Mouse (Mus musculus) lung, embryonic 16.5 days (tissue): ENCODE results near the gene Mast4. TPM values are rescaled to one million over a fixed set of nuclear protein-coding genes. Genes with fewer than 3 reads are reported as not detected.
A peak's percentile ranks its signal among the peaks of the same experiment; 100 is the strongest.

Experiments
- ATAC-seq: fragments of 200-750 bp; cut with Nextera tagmentation; 2 replicates; pipeline ENCODE4 v1.8.0; 2017; ENCODE audit warnings: low read depth, mild to moderate bottlenecking, moderate library complexity
- H3K27ac ChIP-seq: fragments of 300-500 bp; sonication (generic); 2 replicates; pipeline ENCODE4 v1.5.1; 2014; ENCODE audit warnings: mild to moderate bottlenecking, control low read depth, low read length
- H3K27me3 ChIP-seq: fragments of 300-500 bp; sonication (generic); 2 replicates; pipeline ENCODE4 v1.6.1; 2014; ENCODE audit warnings: low read depth, low read length, mixed read lengths; ENCODE audit not compliant: control insufficient read depth, insufficient read depth
- H3K36me3 ChIP-seq: fragments of 300-500 bp; sonication (generic); 2 replicates; pipeline ENCODE4 v1.6.1; 2014; ENCODE audit warnings: low read length; ENCODE audit not compliant: control insufficient read depth, insufficient read depth
- H3K4me1 ChIP-seq: fragments of 300-500 bp; sonication (generic); replicated peaks from 2 replicates; pipeline ENCODE4 v1.6.1; 2014; ENCODE audit warnings: low read length, mixed read lengths; ENCODE audit not compliant: control insufficient read depth, insufficient read depth
- H3K4me2 ChIP-seq: fragments of 300-500 bp; sonication (generic); 2 replicates; pipeline ENCODE4 v1.6.1; 2014; ENCODE audit warnings: low read depth, low read length, control low read depth
- H3K4me3 ChIP-seq: fragments of 300-500 bp; sonication (generic); 2 replicates; pipeline ENCODE4 v1.5.1; 2014; ENCODE audit warnings: mild to moderate bottlenecking, low read length, control low read depth
- H3K9ac ChIP-seq: fragments of 300-500 bp; sonication (generic); 2 replicates; pipeline ENCODE4 v1.6.1; 2014; ENCODE audit warnings: low read length, control low read depth
- H3K9me3 ChIP-seq: fragments of 300-500 bp; sonication (generic); 2 replicates; pipeline ENCODE4 v1.6.1; 2016; ENCODE audit warnings: low read length; ENCODE audit not compliant: control insufficient read depth
- WGBS: fragments of 180-500 bp; shearing (Covaris S2); extraction: QIAGEN DNeasy Blood & Tissue Kit; methylation state at CpG from one replicate; pipeline ENCODE4 v1.1.7; 2014; 5-methylcytosine and 5-hydroxymethylcytosine counted together
- polyA plus RNA-seq: library from polyadenylated mRNA; unstranded; fragments of >200 nt; fragmentation: Nextera tagmentation; extraction: Ambion mirVana; gene quantifications from 2 replicates; pipeline ENCODE4 v1.2.1, GENCODE M21; 2015

Mast4 gene
- polyA plus RNA-seq, 1 experiment from 2014 or later, result 30.2 TPM

- H3K36me3 ChIP-seq, result no peaks in the 10 kb centered on the region
- no peak overlapping the region for H3K4me3 ChIP-seq
- H3K9me3 ChIP-seq, result no peaks in the 10 kb centered on the region
- H3K27ac ChIP-seq, result no peak overlapping the region
- no peak overlapping the region for H3K9ac ChIP-seq
- no peak for ATAC-seq
- no peaks in the 10 kb centered on the region for H3K27me3 ChIP-seq
- WGBS, result 88% methylated on average over 3 of the region's 3 CpGs
- H3K4me1 ChIP-seq, result peaks cover 10% of the 10 kb centered on the region
- no peak overlapping the region for H3K4me2 ChIP-seq
Observed at GRCm38 (mm10) chr13:102857539-102857838, 476.8 kb downstream of the Mast4 start.

- Histone ChIP-seq H3K9me3 (no peaks in the 10 kb centered on the region), H3K4me3 (no peak overlapping the region), H3K4me1 (peaks cover 10% of the 10 kb centered on the region), H3K4me2 (no peak overlapping the region), H3K9ac (no peak overlapping the region), H3K27me3 (no peaks in the 10 kb centered on the region), H3K36me3 (no peaks in the 10 kb centered on the region), H3K27ac (no peak overlapping the region)
- no peak for ATAC-seq
- WGBS, result 60% methylated on average over 5 of the region's 5 CpGs
Observed at GRCm38 (mm10) chr13:102856821-102857538, 477.3 kb downstream of the Mast4 start.

- no peaks in the 10 kb centered on the region for H3K36me3 ChIP-seq
Observed at GRCm38 (mm10) chr13:102852865-102853264, 481.4 kb downstream of the Mast4 start.

GRCm38 (mm10) chr13:102851253-102851652 lies 483.0 kb downstream of the Mast4 start:
- Histone ChIP-seq H3K27ac (no peak overlapping the region), H3K27me3 (no peaks in the 10 kb centered on the region), H3K36me3 (no peaks in the 10 kb centered on the region), H3K4me1 (peaks cover 13% of the 10 kb centered on the region), H3K4me3 (no peak overlapping the region), H3K9ac (no peak overlapping the region), H3K4me2 (no peak overlapping the region), H3K9me3 (no peaks in the 10 kb centered on the region)
- 80% methylated on average over 1 of the region's 1 CpGs for WGBS
- peak; percentile 75; the same call in 1 of the 2 replicates for ATAC-seq

More at GRCm38 (mm10) chr13:102852865-102853264, 481.4 kb downstream of the Mast4 start:
- H3K27ac ChIP-seq, result peak overlapping the region; percentile 17; the same call in 1 of the 2 replicates
- peaks cover 7% of the 10 kb centered on the region; the same call in 1 of the 2 replicates for H3K4me1 ChIP-seq
- no peak overlapping the region for H3K4me3 ChIP-seq
- H3K9ac ChIP-seq, result no peak overlapping the region
- WGBS, result 81% methylated on average over 5 of the region's 5 CpGs
- no peaks in the 10 kb centered on the region for H3K9me3 ChIP-seq
- no peak overlapping the region for H3K4me2 ChIP-seq
- peak; percentile 59 for ATAC-seq
- no peaks in the 10 kb centered on the region for H3K27me3 ChIP-seq

DNA sequence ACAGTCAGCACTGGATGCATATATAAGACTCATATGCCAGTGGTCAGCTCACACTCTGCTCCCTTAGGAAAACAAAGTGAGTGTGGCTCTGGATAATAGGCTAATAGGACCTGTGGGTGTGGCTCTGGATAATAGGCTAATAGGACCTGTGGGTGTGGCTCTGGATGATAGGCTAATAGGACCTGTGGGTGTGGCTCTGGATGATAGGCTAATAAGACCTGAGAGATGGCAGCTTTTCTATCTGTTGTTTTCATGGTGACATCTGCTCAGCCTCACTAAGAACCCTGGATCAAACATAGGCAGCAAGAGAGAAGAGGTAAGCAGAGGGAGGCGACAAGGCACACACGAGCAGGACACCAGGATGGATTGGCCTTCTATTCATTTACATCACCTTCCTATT lies 483.7 kb downstream of the Mast4 start:
- Histone ChIP-seq H3K9ac (no peak overlapping the region), H3K4me3 (no peak overlapping the region), H3K9me3 (no peaks in the 10 kb centered on the region), H3K4me2 (no peak overlapping the region), H3K27ac (no peak overlapping the region), H3K36me3 (no peaks in the 10 kb centered on the region), H3K27me3 (no peaks in the 10 kb centered on the region), H3K4me1 (peaks cover 13% of the 10 kb centered on the region)
- no peak for ATAC-seq
- WGBS, result 91% methylated on average over 2 of the region's 2 CpGs

GRCm38 (mm10) chr13:102849068-102849467 lies 485.2 kb downstream of the Mast4 start:
- Histone ChIP-seq H3K27ac (no peak overlapping the region), H3K36me3 (no peaks in the 10 kb centered on the region), H3K27me3 (no peaks in the 10 kb centered on the region), H3K4me2 (no peak overlapping the region), H3K4me3 (no peak overlapping the region), H3K9ac (no peak overlapping the region), H3K9me3 (no peaks in the 10 kb centered on the region), H3K4me1 (peaks cover 13% of the 10 kb centered on the region)
- no peak for ATAC-seq
- 64% methylated on average over 3 of the region's 3 CpGs for WGBS

DNA sequence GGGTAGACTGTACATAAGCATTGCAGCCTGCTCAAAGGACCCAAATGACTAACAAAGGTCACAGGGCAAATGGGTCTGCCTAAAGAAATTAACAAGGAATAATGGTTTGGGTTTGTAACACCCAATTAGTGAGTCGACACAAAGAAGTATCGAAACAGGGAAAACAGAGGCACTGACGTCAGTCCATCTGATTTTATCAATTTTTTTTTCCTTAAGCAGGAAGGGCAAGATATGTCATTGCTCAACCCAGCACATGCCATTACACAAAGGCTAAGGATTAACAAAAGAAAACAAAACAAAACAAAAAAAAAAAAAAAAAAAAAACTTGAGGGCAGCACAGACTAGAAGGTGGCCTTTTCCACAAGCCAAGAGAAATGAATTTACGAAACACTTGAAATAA lies 487.8 kb downstream of the Mast4 start:
- no peaks in the 10 kb centered on the region for H3K36me3 ChIP-seq
- ATAC-seq, result no peak

DNA sequence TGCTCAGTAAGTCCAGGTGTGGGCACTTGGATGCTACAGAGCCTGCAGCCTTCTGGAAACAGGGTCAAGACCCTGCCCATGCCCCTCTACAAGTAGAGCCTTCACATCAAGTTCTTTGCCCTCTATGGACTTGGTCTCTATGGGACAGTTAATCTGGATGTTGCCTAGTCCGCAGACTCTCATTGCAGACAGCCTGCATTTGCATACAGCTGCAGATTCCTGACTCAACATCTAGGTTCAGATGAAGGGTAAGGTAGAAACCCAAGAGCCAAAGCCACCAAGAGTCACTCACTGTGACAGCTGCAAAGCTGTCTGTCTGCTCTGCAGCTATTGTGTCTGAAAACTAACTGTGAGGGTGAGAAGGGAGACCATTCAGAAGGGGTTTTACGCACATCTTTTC lies 491.6 kb downstream of the Mast4 start:
- H3K4me3 ChIP-seq, result no peak overlapping the region
- 0 out of 2 replicates have a peak, but pooled peaks have one; percentile 13 for ATAC-seq
- H3K27me3 ChIP-seq, result no peaks in the 10 kb centered on the region
- H3K9ac ChIP-seq, result no peak overlapping the region
- WGBS, result 81% methylated on average over 2 of the region's 2 CpGs
- peaks cover 13% of the 10 kb centered on the region for H3K4me1 ChIP-seq
- no peak overlapping the region for H3K27ac ChIP-seq
- H3K9me3 ChIP-seq, result no peaks in the 10 kb centered on the region
- H3K4me2 ChIP-seq, result no peak overlapping the region
- H3K36me3 ChIP-seq, result no peaks in the 10 kb centered on the region

More for the DNA sequence above, 487.8 kb downstream of the Mast4 start:
- 58% methylated on average over 4 of the region's 4 CpGs for WGBS
- Histone ChIP-seq H3K4me1 (peaks cover 18% of the 10 kb centered on the region), H3K27ac (no peak overlapping the region), H3K9ac (no peak overlapping the region), H3K4me2 (no peak overlapping the region), H3K4me3 (no peak overlapping the region), H3K27me3 (no peaks in the 10 kb centered on the region), H3K9me3 (no peaks in the 10 kb centered on the region)

DNA sequence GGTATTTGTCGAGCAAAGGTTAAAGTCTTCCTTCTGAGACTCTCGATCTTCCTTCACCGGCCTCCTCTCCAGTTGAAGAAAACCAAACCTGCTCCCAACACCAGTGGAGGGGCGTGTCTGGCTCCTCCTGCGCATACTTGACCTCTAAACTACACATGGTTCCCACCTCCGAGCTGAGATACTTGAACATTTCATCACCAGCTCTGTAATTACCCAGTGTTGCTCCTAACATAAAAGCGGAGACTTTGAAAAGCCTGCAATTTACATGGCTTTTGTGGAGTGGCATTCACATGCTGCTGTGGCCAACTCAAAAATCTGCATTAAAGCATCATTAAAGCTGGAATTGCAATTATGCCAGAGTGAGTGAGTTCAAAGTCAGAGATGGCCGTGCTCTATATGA lies 492.1 kb downstream of the Mast4 start:
- Histone ChIP-seq H3K4me3 (no peak overlapping the region), H3K9me3 (no peaks in the 10 kb centered on the region), H3K27me3 (no peaks in the 10 kb centered on the region), H3K27ac (no peak overlapping the region), H3K4me2 (no peak overlapping the region), H3K4me1 (peaks cover 9% of the 10 kb centered on the region), H3K36me3 (no peaks in the 10 kb centered on the region), H3K9ac (no peak overlapping the region)
- peak; percentile 70; the same call in 1 of the 2 replicates for ATAC-seq
- WGBS, result 45% methylated on average over 8 of the region's 8 CpGs
